Mouse (Mus musculus): ENCODE measurements around the gene Tor2a. TPM values are rescaled to one million over a fixed set of nuclear protein-coding genes. Genes with fewer than 3 reads are reported as not detected.

Tor2a gene
- polyA plus RNA-seq, 1 experiment from 2014 or later: 57.2 TPM

DNA sequence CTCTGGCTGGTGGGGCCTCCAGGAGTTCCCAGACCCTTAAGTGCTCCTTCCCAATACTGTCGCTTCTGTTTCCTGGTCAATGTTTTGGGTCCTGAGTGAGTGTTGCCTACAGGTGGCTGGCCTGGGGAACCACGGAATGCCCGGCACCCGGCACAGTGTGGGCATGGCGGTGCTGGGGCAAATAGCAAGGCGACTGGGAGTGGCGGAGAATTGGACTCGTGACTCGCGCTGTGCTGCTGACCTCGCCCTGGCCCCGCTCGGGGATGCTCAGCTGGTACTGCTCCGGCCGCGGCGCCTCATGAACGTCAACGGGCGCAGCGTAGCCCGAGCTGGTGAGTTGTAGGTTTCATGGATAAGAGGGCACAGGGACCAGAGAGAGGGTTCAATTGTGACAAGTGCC, 19.2 kb downstream of the Tor2a start:
- H3K36me3 ChIP-seq (ENCODE audit: control insufficient read depth, insufficient read depth, low read length): peaks cover 2% of the 10 kb centered on the region; the same call in 1 of the 2 replicates
- DNase-seq (ENCODE audit: low spot score) (no peak), ATAC-seq (replicated peaks; ENCODE audit: low FRiP score) (no peak; the same call in 1 of the 2 replicates)
- H3K9ac ChIP-seq (ENCODE audit: low read depth, low read length): peak overlapping the region; percentile 37
- peak overlapping the region; percentile 54 for H3K4me3 ChIP-seq (ENCODE audit: low read depth, low read length)
- no peaks in the 10 kb centered on the region for H3K27me3 ChIP-seq (replicated peaks; ENCODE audit: control insufficient read depth, insufficient read depth, low read length)
- H3K4me1 ChIP-seq (replicated peaks; ENCODE audit: control insufficient read depth, insufficient read depth, low read length): peaks cover 14% of the 10 kb centered on the region
- WGBS: 25% methylated on average over 22 of the region's 22 CpGs
- H3K27ac ChIP-seq (ENCODE audit: low read depth, low read length): no peak overlapping the region
- H3K9me3 ChIP-seq (ENCODE audit: control insufficient read depth, low read length): no peaks in the 10 kb centered on the region
- H3K4me2 ChIP-seq: peak overlapping the region; percentile 85

DNA sequence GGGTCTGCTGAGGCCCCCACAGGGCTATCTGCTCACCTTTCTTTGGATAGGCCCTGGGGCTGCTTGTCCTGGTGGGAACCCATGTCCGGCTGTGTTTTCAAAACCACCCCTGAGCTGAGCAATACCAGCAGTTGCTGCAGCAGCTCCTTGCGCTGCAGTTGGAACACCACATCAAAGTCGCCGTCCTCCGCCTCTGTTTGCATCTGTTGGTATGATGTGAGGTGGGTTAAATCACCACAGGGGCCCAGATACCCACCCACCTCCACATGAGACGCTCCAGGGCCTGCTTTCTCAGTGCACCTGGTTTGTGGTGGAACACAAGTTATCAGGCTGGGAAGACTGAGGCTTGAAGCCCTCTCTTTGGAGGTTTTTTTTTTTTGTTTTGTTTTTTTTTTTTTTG, 21.0 kb downstream of the Tor2a start:
- H3K27me3 ChIP-seq (replicated peaks; ENCODE audit: control insufficient read depth, insufficient read depth, low read length): no peaks in the 10 kb centered on the region
- ATAC-seq (replicated peaks; ENCODE audit: low FRiP score): no peak
- peaks cover 6% of the 10 kb centered on the region; the same call in 1 of the 2 replicates for H3K4me1 ChIP-seq (replicated peaks; ENCODE audit: control insufficient read depth, insufficient read depth, low read length)
- peaks cover 2% of the 10 kb centered on the region; the same call in 1 of the 2 replicates for H3K36me3 ChIP-seq (ENCODE audit: control insufficient read depth, insufficient read depth, low read length)
- 90% methylated on average over 6 of the region's 6 CpGs for WGBS
- H3K4me3 ChIP-seq (ENCODE audit: low read depth, low read length): no peak overlapping the region
- H3K4me2 ChIP-seq: no peak overlapping the region
- no peaks in the 10 kb centered on the region for H3K9me3 ChIP-seq (ENCODE audit: control insufficient read depth, low read length)
- H3K27ac ChIP-seq (ENCODE audit: low read depth, low read length): no peak overlapping the region
- DNase-seq (ENCODE audit: low spot score): no peak
- H3K9ac ChIP-seq (ENCODE audit: low read depth, low read length): no peak overlapping the region

DNA sequence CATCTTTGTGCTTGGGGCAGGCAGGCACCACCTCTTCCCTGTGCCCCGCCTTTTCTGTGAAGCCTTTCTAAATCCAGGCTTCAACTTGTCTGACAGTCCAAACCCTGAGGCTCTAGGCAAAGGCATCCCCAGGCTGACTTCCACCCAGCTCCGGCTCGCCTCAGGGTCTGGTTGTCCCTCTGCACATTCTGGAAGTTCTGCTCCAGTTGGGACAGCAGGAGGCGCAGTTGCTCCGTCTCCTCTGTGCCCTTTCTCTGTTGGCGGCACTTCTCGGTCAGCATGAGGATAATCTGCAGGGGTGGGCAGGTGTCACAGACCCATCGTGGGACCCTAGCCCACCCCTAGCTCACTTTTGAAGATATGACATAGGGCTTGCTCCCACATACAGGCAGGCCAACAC, 22.1 kb downstream of the Tor2a start:
- 26% methylated on average over 8 of the region's 8 CpGs for WGBS
- no peak for ATAC-seq (replicated peaks; ENCODE audit: low FRiP score)

DNA sequence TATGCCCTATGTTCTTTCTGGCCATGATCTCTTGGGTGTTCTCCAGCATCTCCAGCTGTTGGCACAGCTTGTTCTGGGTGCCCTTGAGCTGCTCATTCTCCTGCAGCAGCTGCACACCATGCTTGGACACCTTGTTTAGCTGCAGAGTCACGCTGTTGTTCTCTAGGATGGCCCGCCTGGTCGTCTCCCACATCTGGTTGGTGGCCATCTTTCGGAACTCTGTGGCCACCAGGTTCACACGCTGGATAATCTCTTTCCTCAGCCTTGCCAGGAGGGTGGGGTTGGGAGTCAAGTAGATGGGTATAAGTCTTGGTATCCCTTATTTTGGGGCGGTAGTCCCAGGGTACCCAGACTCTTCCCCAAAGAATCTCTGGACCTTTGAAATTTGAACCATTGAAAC, 22.7 kb downstream of the Tor2a start:
- Histone ChIP-seq H3K27ac (ENCODE audit: low read depth, low read length) (no peak overlapping the region), H3K4me2 (no peak overlapping the region), H3K27me3 (replicated peaks; ENCODE audit: control insufficient read depth, insufficient read depth, low read length) (no peaks in the 10 kb centered on the region), H3K36me3 (ENCODE audit: control insufficient read depth, insufficient read depth, low read length) (peaks cover 2% of the 10 kb centered on the region; the same call in 1 of the 2 replicates), H3K9ac (ENCODE audit: low read depth, low read length) (no peak overlapping the region), H3K4me1 (replicated peaks; ENCODE audit: control insufficient read depth, insufficient read depth, low read length) (peaks cover 6% of the 10 kb centered on the region; the same call in 1 of the 2 replicates), H3K4me3 (ENCODE audit: low read depth, low read length) (no peak overlapping the region), H3K9me3 (ENCODE audit: control insufficient read depth, low read length) (no peaks in the 10 kb centered on the region)
- DNase-seq (ENCODE audit: low spot score) (no peak), ATAC-seq (replicated peaks; ENCODE audit: low FRiP score) (no peak)
- WGBS: 83% methylated on average over 6 of the region's 6 CpGs

More for the DNA sequence above, 22.1 kb downstream of the Tor2a start:
- Histone ChIP-seq H3K9me3 (ENCODE audit: control insufficient read depth, low read length) (no peaks in the 10 kb centered on the region), H3K27me3 (replicated peaks; ENCODE audit: control insufficient read depth, insufficient read depth, low read length) (no peaks in the 10 kb centered on the region), H3K27ac (ENCODE audit: low read depth, low read length) (no peak overlapping the region), H3K4me1 (replicated peaks; ENCODE audit: control insufficient read depth, insufficient read depth, low read length) (peaks cover 6% of the 10 kb centered on the region; the same call in 1 of the 2 replicates), H3K4me3 (ENCODE audit: low read depth, low read length) (no peak overlapping the region), H3K4me2 (no peak overlapping the region), H3K36me3 (ENCODE audit: control insufficient read depth, insufficient read depth, low read length) (peaks cover 2% of the 10 kb centered on the region; the same call in 1 of the 2 replicates), H3K9ac (ENCODE audit: low read depth, low read length) (no peak overlapping the region)
- DNase-seq (ENCODE audit: low spot score): peak; percentile 60

DNA sequence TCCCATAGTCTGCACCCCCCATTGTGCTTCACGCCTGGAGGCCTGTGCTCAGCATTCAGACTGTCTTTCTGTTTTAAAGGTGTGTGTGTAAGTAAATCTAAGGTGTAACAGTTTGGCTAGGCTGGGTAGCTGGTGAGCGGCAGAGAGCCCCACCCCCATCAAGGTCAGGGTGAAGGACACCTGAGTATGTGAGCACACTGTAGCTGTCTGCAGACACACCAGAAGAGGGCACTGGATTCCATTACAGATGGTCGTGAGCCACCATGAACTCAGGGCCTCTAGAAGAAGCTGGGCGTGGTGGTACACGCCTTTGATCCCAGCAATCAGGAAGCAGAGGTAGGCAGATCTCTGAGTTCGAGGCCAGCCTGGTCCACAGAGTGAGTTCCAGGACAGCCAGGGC, 24.7 kb downstream of the Tor2a start:
- Histone ChIP-seq H3K9me3 (ENCODE audit: control insufficient read depth, low read length) (no peaks in the 10 kb centered on the region), H3K4me2 (no peak overlapping the region), H3K4me3 (ENCODE audit: low read depth, low read length) (no peak overlapping the region), H3K9ac (ENCODE audit: low read depth, low read length) (no peak overlapping the region), H3K36me3 (ENCODE audit: control insufficient read depth, insufficient read depth, low read length) (peaks cover 2% of the 10 kb centered on the region; the same call in 1 of the 2 replicates), H3K4me1 (replicated peaks; ENCODE audit: control insufficient read depth, insufficient read depth, low read length) (no peaks in the 10 kb centered on the region), H3K27ac (ENCODE audit: low read depth, low read length) (no peak overlapping the region), H3K27me3 (replicated peaks; ENCODE audit: control insufficient read depth, insufficient read depth, low read length) (no peaks in the 10 kb centered on the region)
- ATAC-seq (replicated peaks; ENCODE audit: low FRiP score): no peak
- 67% methylated on average over 6 of the region's 6 CpGs for WGBS
- no peak for DNase-seq (ENCODE audit: low spot score)

DNA sequence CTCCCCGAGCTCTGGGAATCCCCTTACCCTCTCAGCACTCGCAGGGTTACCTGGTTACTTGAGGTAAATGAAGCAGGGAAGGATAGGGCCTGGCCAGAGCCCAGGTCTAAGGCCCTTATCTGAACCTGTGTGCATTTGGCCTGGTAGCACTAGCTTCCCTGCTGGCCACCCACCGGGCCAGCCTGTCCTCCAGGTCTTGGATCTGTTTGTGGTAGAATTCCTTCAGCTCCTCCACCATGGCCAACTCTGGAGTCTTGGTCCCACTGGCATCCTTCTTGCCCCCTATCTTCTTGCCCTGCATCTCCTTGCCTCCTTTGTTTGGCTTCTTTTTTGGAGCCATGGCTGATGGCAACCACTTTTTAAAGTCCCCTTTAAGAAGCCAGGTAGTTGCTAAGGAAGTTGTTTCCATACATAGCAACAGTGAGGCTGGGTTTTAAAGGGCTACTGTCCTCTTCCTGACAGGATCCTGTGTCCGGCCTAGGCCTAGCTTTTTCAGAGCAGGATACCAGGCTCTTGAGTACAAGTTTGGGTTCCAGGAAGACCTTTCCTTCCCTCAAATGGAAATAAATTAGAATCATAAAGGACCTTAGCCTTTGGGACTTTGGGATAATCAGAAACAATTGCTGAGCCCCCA, 27.1 kb downstream of the Tor2a start, which contains the start of gene Cfap157:
Gene Cfap157, minus strand, starts transcription at position 381 of the 634 bp plus-strand sequence.
- Histone ChIP-seq H3K36me3 (ENCODE audit: control insufficient read depth, insufficient read depth, low read length) (no peaks in the 10 kb centered on the region), H3K4me2 (no peak within 1 kb of the TSS), H3K4me1 (replicated peaks; ENCODE audit: control insufficient read depth, insufficient read depth, low read length) (peaks cover 3% of the 10 kb centered on the region; the same call in 1 of the 2 replicates), H3K27ac (ENCODE audit: low read depth, low read length) (no peak within 1 kb of the TSS), H3K4me3 (ENCODE audit: low read depth, low read length) (no peak within 1 kb of the TSS), H3K9ac (ENCODE audit: low read depth, low read length) (no peak within 1 kb of the TSS), H3K9me3 (ENCODE audit: control insufficient read depth, low read length) (no peaks in the 10 kb centered on the region), H3K27me3 (replicated peaks; ENCODE audit: control insufficient read depth, insufficient read depth, low read length) (no peaks in the 10 kb centered on the region)
- DNase-seq (ENCODE audit: low spot score) (no peak), ATAC-seq (replicated peaks; ENCODE audit: low FRiP score) (no peak)
- 56% methylated on average over 4 of the region's 4 CpGs for WGBS

DNA sequence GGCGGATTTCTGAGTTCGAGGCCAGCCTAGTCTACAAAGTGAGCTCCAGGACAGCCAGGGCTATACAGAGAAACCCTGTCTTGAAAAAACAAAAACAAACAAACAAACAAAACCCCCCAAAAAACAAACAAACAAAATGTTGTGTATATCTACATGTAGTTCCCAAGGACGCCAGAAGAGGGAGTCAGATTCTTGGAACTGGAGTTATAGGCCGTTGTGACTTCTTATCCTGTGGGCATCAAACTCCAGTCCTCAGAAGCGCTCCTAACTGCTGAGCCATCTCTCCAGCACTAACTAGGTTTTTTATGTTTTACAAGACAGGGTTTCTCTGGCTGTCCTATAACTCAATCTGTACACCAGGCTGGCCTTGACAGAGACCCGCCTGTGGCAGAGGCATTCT, 30.1 kb downstream of the Tor2a start:
- no peak for ATAC-seq (replicated peaks; ENCODE audit: low FRiP score)
- WGBS: 47% methylated on average over 6 of the region's 6 CpGs
- no peak overlapping the region for H3K4me2 ChIP-seq
- DNase-seq (ENCODE audit: low spot score): no peak
- no peaks in the 10 kb centered on the region for H3K9me3 ChIP-seq (ENCODE audit: control insufficient read depth, low read length)
- H3K4me3 ChIP-seq (ENCODE audit: low read depth, low read length): no peak overlapping the region
- H3K36me3 ChIP-seq (ENCODE audit: control insufficient read depth, insufficient read depth, low read length): no peaks in the 10 kb centered on the region
- H3K9ac ChIP-seq (ENCODE audit: low read depth, low read length): no peak overlapping the region
- H3K4me1 ChIP-seq (replicated peaks; ENCODE audit: control insufficient read depth, insufficient read depth, low read length): peaks cover 3% of the 10 kb centered on the region; the same call in 1 of the 2 replicates
- H3K27me3 ChIP-seq (replicated peaks; ENCODE audit: control insufficient read depth, insufficient read depth, low read length): no peaks in the 10 kb centered on the region
- H3K27ac ChIP-seq (ENCODE audit: low read depth, low read length): no peak overlapping the region

DNA sequence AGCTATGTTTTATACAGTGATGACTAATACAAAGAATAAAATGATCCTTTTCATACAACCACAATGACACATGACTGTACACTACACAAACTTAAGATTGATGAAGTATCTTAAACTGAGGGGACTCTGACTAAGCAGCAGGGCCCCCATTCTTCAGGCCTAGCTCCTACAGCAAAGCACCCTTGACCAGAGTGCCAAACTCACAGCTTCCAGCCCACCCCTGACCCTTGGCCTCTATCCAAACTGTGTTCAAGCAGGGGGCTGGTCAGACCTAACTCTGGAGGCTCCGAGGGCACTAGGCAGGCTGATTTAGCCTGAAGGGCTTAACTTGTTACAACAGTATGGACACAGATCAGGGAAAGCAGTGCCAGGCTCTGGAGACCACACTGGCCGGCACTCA, 31.5 kb downstream of the Tor2a start:
- Histone ChIP-seq H3K27me3 (replicated peaks; ENCODE audit: control insufficient read depth, insufficient read depth, low read length) (no peaks in the 10 kb centered on the region), H3K4me3 (ENCODE audit: low read depth, low read length) (no peak overlapping the region), H3K4me1 (replicated peaks; ENCODE audit: control insufficient read depth, insufficient read depth, low read length) (peaks cover 3% of the 10 kb centered on the region; the same call in 1 of the 2 replicates), H3K9ac (ENCODE audit: low read depth, low read length) (no peak overlapping the region), H3K36me3 (ENCODE audit: control insufficient read depth, insufficient read depth, low read length) (no peaks in the 10 kb centered on the region), H3K27ac (ENCODE audit: low read depth, low read length) (no peak overlapping the region), H3K9me3 (ENCODE audit: control insufficient read depth, low read length) (no peaks in the 10 kb centered on the region), H3K4me2 (no peak overlapping the region)
- no peak for DNase-seq (ENCODE audit: low spot score)
- WGBS: 50% methylated on average over 2 of the region's 2 CpGs
- ATAC-seq (replicated peaks; ENCODE audit: low FRiP score): no peak

DNA sequence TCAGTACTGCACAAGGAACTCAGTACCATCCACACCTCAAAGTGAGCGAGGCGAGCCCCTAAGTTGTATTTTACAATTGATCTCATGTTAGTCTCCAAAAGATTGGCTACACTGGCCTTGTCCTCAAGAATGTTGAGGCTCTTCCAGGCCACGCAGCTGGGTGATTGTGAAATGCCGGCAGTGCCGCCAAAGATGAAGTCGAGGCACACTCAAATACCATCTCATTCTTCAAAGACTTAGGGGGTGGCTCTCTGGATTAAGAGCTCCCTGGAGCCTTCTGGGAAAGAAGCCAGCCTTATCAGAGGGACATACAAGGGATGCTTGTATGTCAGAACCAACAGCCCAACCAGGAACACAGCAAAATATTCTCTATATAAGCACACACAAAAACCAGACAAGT, 34.3 kb downstream of the Tor2a start:
- H3K4me1 ChIP-seq (replicated peaks; ENCODE audit: control insufficient read depth, insufficient read depth, low read length): peaks cover 3% of the 10 kb centered on the region; the same call in 1 of the 2 replicates

More for the DNA sequence above, 34.3 kb downstream of the Tor2a start:
- H3K9me3 ChIP-seq (ENCODE audit: control insufficient read depth, low read length): no peaks in the 10 kb centered on the region
- no peak overlapping the region for H3K27ac ChIP-seq (ENCODE audit: low read depth, low read length)
- no peaks in the 10 kb centered on the region for H3K27me3 ChIP-seq (replicated peaks; ENCODE audit: control insufficient read depth, insufficient read depth, low read length)
- no peak overlapping the region for H3K4me2 ChIP-seq
- DNase-seq (ENCODE audit: low spot score) (no peak), ATAC-seq (replicated peaks; ENCODE audit: low FRiP score) (no peak)
- no peaks in the 10 kb centered on the region for H3K36me3 ChIP-seq (ENCODE audit: control insufficient read depth, insufficient read depth, low read length)
- H3K9ac ChIP-seq (ENCODE audit: low read depth, low read length): no peak overlapping the region
- 84% methylated on average over 6 of the region's 6 CpGs for WGBS
- H3K4me3 ChIP-seq (ENCODE audit: low read depth, low read length): no peak overlapping the region

Measured in liver, embryonic 11.5 days (tissue).